Mouse (Mus musculus): Measurements from ENCODE around the gene Ncam1.

- TF ChIP-seq CTCF (conservative IDR thresholded peaks at IDR 0.05; ENCODE audit: insufficient read depth, insufficient read length, low read depth, low read length) (no peak), POLR2A (IDR thresholded peaks at IDR 0.05; ENCODE audit: low read depth, low read length) (no peak)
Measured at GRCm38 (mm10) chr9:49739935-49740334, 58.8 kb downstream of the Ncam1 start.
